8 mouse cellular contexts compared by ENCODE assay signal in genomic region chr10:85927676-85928445, GRCm38 (mm10). TPM values are rescaled to one million over a fixed set of nuclear protein-coding genes. Genes with fewer than 3 reads are reported as not detected.
DNase-seq lines count a peak whose midpoint lies in the region; ATAC-seq lines count a peak whose summit lies in the region.

Gene Ascl4, plus strand, starts transcription at chr10:85927681.

- H3K4me2 ChIP-seq in midbrain, embryonic 13.5 days (replicated peaks), result peak within 1 kb of the TSS; percentile 87

- intact Hi-C loops in heart, postnatal 10 days (cut with DNase I), result no loop called here

- peak within 1 kb of the TSS; percentile 47; the same call in 1 of the 2 replicates for H3K27ac ChIP-seq in midbrain, embryonic 13.5 days

- 1% methylated on average over 23 of the region's 23 CpGs for WGBS in midbrain, embryonic 13.5 days

- H3K4me1 ChIP-seq in midbrain, embryonic 13.5 days (replicated peaks), result peaks cover 15% of the 10 kb centered on the region

- peak; percentile 15 to 38 for DNase-seq in cerebellum, postnatal 10 days
- DNase-seq in B cell, adult 2 months, result peak; percentile 21 to 35
- DNase-seq in cerebellum, postnatal 14 days, result peak; percentile 18 to 20
- peak; percentile 5 to 19 for DNase-seq in heart, postnatal 10 days
- DNase-seq in kidney, postnatal 4 days, result peak; percentile 20 to 40
- no peak for DNase-seq in layer of hippocampus, postnatal 14 days (ENCODE audit: low spot score in 2 of 2)

- H3K27me3 ChIP-seq in midbrain, embryonic 13.5 days, result peaks cover 10% of the 10 kb centered on the region

- peak within 1 kb of the TSS; percentile 70 for H3K9ac ChIP-seq in midbrain, embryonic 13.5 days (replicated peaks)

- no peak for ATAC-seq in cerebellum, adult (ENCODE audit: insufficient number of reproducible peaks, low FRiP score, low TSS enrichment)
- no peak; the same call in 1 of the 2 replicates for ATAC-seq in midbrain, embryonic 13.5 days

- no peaks in the 10 kb centered on the region for H3K36me3 ChIP-seq in midbrain, embryonic 13.5 days

- H3K4me3 ChIP-seq in midbrain, embryonic 13.5 days (replicated peaks), result peak within 1 kb of the TSS; percentile 57

- no peaks in the 10 kb centered on the region for H3K9me3 ChIP-seq in midbrain, embryonic 13.5 days

RNA-seq across cellular contexts. Expression of gene Ascl4, which starts in this region (rescaled TPM):
- not detected for total RNA-seq in heart, postnatal 10 days (2021)
- 0.95 and 1.0 TPM in 2 replicates for polyA plus RNA-seq in midbrain, embryonic 13.5 days (2015; fragmentation: Nextera tagmentation; extraction: Ambion mirVana)
- under 1 TPM; 0.37 to 0.38 TPM for total RNA-seq in layer of hippocampus, postnatal 14 days (2021)

Comparison
In these comparisons a context has a peak if more than half of its experiments do, and no peak if none do; other contexts are left out.
1. Peak in DNase-seq in heart, postnatal 10 days; RNA of the gene not detected or under 1 TPM.
2. DNase-seq: peak in cerebellum, postnatal 10 days (2 of 2), B cell, adult 2 months (2 of 2), cerebellum, postnatal 14 days (2 of 2) and kidney, postnatal 4 days (2 of 2); none in layer of hippocampus, postnatal 14 days (0 of 2).